Mouse (Mus musculus) cerebellum, adult 2 months (tissue): Measurements from ENCODE around the gene Ccnk. TPM values are rescaled to one million over a fixed set of nuclear protein-coding genes. Genes with fewer than 3 reads are reported as not detected.

Source experiments
- DNase-seq, 2 experiments: peaks; one replicate each; pipeline ENCODE4 v3.0.0; 2021
- H3K27ac ChIP-seq: fragments of 200-500 bp; 2 replicates; pipeline ENCODE4 v1.5.1; 2012; ENCODE audit warnings: low read length, control low read depth, inconsistent platforms; ENCODE audit not compliant: insufficient read depth
- H3K27me3 ChIP-seq: fragments of 200-500 bp; 2 replicates; pipeline ENCODE4 v1.6.1; 2012; ENCODE audit warnings: inconsistent platforms, mild to moderate bottlenecking, low read length, moderate library complexity; ENCODE audit not compliant: control insufficient read depth, insufficient read depth
- H3K4me1 ChIP-seq: fragments of 200-500 bp; 2 replicates; pipeline ENCODE4 v1.6.1; 2011; ENCODE audit warnings: low read length; ENCODE audit not compliant: control insufficient read depth, insufficient read depth
- H3K4me3 ChIP-seq: fragments of 200-500 bp; replicated peaks from 2 replicates; pipeline ENCODE3; 2011; ENCODE audit warnings: mild to moderate bottlenecking, low read depth, low read length, control low read depth; ENCODE audit not compliant: insufficient read depth
- CTCF ChIP-seq: fragments of 200-500 bp; IDR thresholded peaks from 2 replicates; pipeline ENCODE4 v1.5.1; 2011; ENCODE audit warnings: low read depth, mild to moderate bottlenecking, control low read depth, low read length, moderate library complexity, borderline replicate concordance; ENCODE audit not compliant: insufficient read depth
- POLR2A ChIP-seq: fragments of 200-500 bp; IDR thresholded peaks from 2 replicates; pipeline ENCODE4 v1.6.1; 2011; ENCODE audit warnings: low read length, control low read depth, borderline replicate concordance; ENCODE audit not compliant: insufficient read depth
- WGBS: fragments of 180-500 bp; shearing (Covaris S2); methylation state at CpG from one replicate; pipeline ENCODE4 v1.1.7; 2018; 5-methylcytosine and 5-hydroxymethylcytosine counted together
- polyA plus RNA-seq: library from polyadenylated mRNA; depleted of rRNA; stranded (reverse); fragments of >200 nt; gene quantifications from 2 replicates; pipeline ENCODE4 v1.2.3, GENCODE M21; 2012

Ccnk gene
- polyA plus RNA-seq, 1 experiment, result 27.0 TPM

DNA sequence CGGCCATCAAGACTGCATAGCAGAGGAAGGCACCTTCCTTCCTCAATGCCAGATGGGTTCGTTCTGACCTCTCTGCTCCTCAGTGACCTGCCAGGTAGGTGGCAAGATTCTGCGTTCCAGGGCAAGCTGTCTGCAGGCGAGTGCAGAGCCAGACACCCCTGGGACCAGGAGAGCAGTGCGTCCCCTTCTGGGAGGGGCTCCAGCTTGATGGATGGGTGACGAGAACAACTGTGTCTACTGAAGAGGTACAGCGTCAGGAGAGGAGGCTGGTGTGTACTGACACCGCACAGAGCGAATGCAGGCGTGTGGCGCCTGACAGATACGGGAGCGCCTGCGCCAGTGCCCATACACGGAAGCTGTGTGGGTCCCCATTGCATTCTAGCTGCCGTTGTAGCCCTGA, 48.1 kb downstream of the Ccnk start:
- WGBS, result 43% methylated on average over 16 of the region's 16 CpGs
- TF ChIP-seq POLR2A (no peak), CTCF (no peak)
- DNase-seq, result peak in 1 of 2 experiments; percentile 61

DNA sequence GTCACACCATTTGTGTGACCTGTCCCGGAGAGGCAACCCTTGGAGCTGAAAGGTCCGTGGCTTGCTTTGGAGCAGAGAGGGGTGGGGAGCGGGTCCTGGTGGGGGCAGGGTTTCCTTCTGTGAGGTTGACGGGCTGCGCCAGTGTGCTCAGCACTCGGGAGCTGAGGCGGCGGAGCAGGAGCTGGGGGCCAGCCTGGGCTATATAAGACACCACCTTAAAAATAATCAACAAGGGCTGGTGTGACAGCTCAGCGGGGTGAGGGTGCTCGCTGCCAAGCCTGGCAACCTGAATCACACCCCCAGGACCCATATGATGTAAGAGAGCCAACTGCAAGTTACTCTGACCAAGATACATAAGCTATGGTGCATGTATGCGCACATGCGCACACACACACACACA, 50.7 kb downstream of the Ccnk start:
- peaks cover 86% of the 10 kb centered on the region for H3K4me1 ChIP-seq
- DNase-seq, result no peak
- TF ChIP-seq POLR2A (no peak), CTCF (no peak)
- H3K27ac ChIP-seq, result no peak overlapping the region
- H3K4me3 ChIP-seq, result no peak overlapping the region
- WGBS, result 72% methylated on average over 12 of the region's 12 CpGs
- H3K27me3 ChIP-seq, result no peaks in the 10 kb centered on the region

More for the DNA sequence above, 48.1 kb downstream of the Ccnk start:
- Histone ChIP-seq H3K27me3 (no peaks in the 10 kb centered on the region), H3K4me3 (no peak overlapping the region), H3K4me1 (peaks cover 78% of the 10 kb centered on the region), H3K27ac (peak overlapping the region; percentile 73)

GRCm38 (mm10) chr12:108230821-108231794, 51.7 kb downstream of the Ccnk start:
- H3K4me1 ChIP-seq, result peaks cover 83% of the 10 kb centered on the region
- no peaks in the 10 kb centered on the region for H3K27me3 ChIP-seq
- 18% methylated on average over 17 of the region's 18 CpGs for WGBS
- peak; percentile 80 to 84 for DNase-seq
- H3K27ac ChIP-seq, result peak overlapping the region; percentile 52
- peak overlapping the region; percentile 24 for H3K4me3 ChIP-seq
- peak; percentile 49; the same call in 1 of the 2 replicates for TF ChIP-seq CTCF
- TF ChIP-seq POLR2A, result no peak

DNA sequence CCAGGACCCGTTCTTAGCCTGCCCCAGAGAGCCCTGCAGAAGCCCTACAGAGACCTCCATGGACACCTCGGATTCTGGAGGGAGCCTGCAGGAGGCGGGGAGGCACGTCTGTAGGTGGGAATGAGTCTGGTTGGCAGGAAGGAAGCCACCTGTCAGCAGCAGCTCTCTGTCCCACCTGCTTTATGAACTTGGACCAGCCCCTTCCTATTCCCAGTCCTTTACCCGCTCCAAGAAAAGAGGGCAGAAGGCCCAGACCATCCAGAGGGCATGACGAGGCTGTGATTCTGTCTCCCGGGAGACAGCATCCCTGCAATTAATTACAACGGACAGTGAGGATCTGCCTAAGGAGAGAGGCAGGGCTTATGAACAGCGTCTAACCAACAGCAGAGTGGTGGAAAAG, 52.5 kb downstream of the Ccnk start:
- 8% methylated on average over 9 of the region's 9 CpGs for WGBS
- H3K4me1 ChIP-seq, result peaks cover 83% of the 10 kb centered on the region
- peak; percentile 74 to 77 for DNase-seq
- H3K27me3 ChIP-seq, result no peaks in the 10 kb centered on the region
- TF ChIP-seq CTCF, result no peak
- TF ChIP-seq POLR2A, result no peak
- H3K4me3 ChIP-seq, result no peak overlapping the region
- peak overlapping the region; percentile 52 for H3K27ac ChIP-seq

DNA sequence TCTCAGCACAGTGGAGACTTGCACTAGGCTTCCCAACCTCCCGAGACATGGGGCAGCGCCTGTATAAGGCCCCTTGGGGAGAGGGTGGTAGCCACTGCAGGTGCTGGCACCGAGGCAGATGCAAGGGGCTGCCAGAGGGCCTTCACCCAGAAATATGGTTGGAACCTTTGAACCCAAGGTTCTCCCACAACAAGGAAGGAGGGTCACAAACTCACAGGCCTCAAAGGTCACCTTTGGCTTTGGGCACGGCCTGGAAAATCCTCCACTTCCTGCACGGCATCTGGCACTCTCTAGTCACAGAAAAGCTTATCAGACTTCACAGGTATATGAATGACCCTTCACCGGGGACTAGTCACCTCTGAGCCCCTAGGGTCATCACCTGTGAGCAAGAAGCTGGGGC, 54.4 kb downstream of the Ccnk start:
- H3K27ac ChIP-seq, result no peak overlapping the region
- DNase-seq, result no peak
- H3K27me3 ChIP-seq, result no peaks in the 10 kb centered on the region
- H3K4me3 ChIP-seq, result no peak overlapping the region
- 85% methylated on average over 6 of the region's 6 CpGs for WGBS
- no peak for TF ChIP-seq CTCF
- no peak for TF ChIP-seq POLR2A
- H3K4me1 ChIP-seq, result peaks cover 87% of the 10 kb centered on the region

- Histone ChIP-seq H3K4me3 (no peak overlapping the region), H3K27me3 (no peaks in the 10 kb centered on the region), H3K4me1 (peaks cover 86% of the 10 kb centered on the region), H3K27ac (0 out of 2 replicates have a peak overlapping the region, but pooled peaks have one; percentile 7)
- TF ChIP-seq CTCF (no peak), POLR2A (no peak)
- whole genome bisulfite sequencing, result 59% methylated on average over 14 of the region's 14 CpGs
- DNase-seq, result no peak
Measured at GRCm38 (mm10) chr12:108234832-108235602, 55.6 kb downstream of the Ccnk start.

GRCm38 (mm10) chr12:108235976-108236555, 56.7 kb downstream of the Ccnk start:
- peaks cover 92% of the 10 kb centered on the region for H3K4me1 ChIP-seq
- no peak overlapping the region for H3K27ac ChIP-seq
- TF ChIP-seq CTCF, result no peak
- TF ChIP-seq POLR2A, result no peak
- DNase-seq, result no peak
- H3K4me3 ChIP-seq, result no peak overlapping the region
- no peaks in the 10 kb centered on the region for H3K27me3 ChIP-seq
- 66% methylated on average over 18 of the region's 18 CpGs for WGBS
